Mouse (Mus musculus): ENCODE measurements around the gene Tubal3.
"Not testable (repeated sequence)": the region's sequence is repeated elsewhere in the genome, so short reads cannot be mapped to it uniquely, and the experiment has no call there.

The Tubal3 gene

DNA sequence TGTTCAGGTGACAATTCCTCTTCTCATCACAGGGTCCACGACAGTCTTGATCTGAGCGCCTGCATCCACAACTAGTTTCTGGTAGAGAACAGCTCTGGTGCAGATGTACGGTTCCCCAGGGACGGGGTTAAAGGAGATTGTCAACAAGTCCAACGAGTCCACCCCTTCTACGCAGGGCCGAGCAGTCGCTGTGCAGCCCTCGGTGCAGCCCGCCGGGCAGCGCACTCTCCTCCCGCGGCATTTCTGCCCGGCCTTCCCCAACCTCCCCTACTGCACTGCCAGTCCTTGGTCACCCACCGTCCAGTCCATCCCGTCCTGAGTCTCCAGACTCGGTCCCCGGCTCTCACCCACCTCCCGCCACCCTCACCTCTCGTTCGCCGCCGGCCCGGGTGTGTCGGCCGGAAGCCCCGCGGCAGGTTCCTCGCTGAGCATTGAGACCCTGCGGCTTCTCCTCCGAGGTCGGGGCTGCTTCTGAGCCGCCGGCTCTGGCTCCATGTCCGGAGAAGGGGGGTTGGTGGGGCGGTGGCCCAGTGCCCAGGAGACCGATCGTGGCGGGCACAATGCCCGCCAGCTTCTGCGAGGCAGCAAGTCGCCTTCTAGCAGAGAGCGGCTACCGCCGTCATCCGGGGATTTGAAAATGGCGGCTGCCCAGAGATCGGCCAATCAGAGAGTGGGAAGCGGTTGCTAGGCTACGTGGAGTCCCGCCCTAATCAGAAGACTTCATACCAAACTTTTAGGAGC lies at the start of gene Tubal3, which contains the start of gene Net1:
TSS of gene Tubal3 (plus strand) at position 704 of the 741 bp plus-strand sequence.
TSS of gene Net1 (minus strand) at position 650 of the 741 bp plus-strand sequence.
- DNase-seq, result peak; percentile 76 to 79

DNA sequence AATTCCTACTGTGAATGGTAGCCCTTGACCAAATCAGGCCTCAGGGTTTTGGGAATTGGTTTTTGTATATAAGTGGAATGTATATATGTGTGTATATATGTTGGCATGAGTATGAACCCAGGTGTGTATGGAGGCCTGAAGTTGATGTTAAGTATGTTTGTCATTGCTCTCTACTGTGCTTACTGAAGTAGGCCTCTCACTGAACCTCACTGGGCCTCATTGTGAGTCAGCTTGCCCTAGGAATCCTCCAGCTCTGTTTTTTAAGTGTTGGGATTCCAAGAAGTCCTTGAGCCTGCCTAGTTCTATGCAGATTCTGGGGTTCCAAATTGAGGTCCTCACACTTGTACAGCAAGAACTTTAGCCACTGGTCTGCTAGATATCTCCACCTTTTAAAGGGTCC lies 48.2 kb upstream of the Tubal3 start:
- no peak for DNase-seq

- no peak for DNase-seq
Observed at GRCm38 (mm10) chr13:3872832-3873231, 45.2 kb upstream of the Tubal3 start.

GRCm38 (mm10) chr13:3876448-3876847 lies 41.6 kb upstream of the Tubal3 start:
- no peak for DNase-seq

DNA sequence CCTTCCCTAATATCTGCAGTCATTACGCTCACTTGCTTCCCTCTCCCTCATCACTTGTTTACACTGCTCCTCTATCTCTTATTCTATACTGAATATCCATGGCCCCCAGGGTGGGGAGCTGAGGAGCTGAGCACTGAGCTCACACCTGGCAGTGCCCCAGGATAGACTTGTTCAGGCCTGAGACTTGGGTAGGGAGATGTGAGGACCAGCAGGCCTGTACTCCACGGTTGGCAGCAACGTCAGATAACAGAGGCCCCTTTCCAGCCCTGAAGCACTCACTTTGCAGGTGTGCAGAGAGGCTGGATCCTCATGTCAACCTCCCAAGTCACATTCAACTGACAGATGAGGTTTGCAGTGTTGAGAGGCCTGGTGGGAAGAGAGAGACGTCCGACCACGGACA lies 40.9 kb upstream of the Tubal3 start:
- no peak for DNase-seq

- DNase-seq, result no peak
Observed at GRCm38 (mm10) chr13:3877679-3878220, 40.3 kb upstream of the Tubal3 start.

GRCm38 (mm10) chr13:3886663-3887062 lies 31.4 kb upstream of the Tubal3 start:
- no peak for DNase-seq

- DNase-seq, result no peak
Observed at GRCm38 (mm10) chr13:3889111-3889510, 29.0 kb upstream of the Tubal3 start.

DNA sequence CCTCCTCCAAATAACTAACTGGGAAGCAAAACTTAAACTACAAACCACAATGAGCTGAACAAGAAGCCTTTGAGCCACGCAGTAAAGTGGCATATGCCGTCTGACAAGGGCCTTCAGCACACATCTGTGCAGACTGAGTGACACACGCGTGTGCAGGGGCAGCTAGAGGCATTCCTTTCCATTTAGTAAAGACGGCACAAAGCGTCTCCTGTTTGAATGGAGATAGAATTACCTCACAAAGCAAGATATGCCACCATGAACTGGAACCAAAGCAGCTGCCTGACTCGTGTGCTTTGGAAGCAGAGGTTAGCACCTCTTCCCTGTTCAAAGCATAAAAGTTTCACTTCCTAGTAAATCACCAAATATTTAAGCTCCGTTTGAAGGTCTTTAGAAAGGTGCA lies 28.0 kb upstream of the Tubal3 start:
- no peak for DNase-seq

GRCm38 (mm10) chr13:3891479-3892087 lies 26.5 kb upstream of the Tubal3 start:
- no peak for DNase-seq

- no peak for DNase-seq
Observed at GRCm38 (mm10) chr13:3892601-3893000, 25.5 kb upstream of the Tubal3 start.

DNA sequence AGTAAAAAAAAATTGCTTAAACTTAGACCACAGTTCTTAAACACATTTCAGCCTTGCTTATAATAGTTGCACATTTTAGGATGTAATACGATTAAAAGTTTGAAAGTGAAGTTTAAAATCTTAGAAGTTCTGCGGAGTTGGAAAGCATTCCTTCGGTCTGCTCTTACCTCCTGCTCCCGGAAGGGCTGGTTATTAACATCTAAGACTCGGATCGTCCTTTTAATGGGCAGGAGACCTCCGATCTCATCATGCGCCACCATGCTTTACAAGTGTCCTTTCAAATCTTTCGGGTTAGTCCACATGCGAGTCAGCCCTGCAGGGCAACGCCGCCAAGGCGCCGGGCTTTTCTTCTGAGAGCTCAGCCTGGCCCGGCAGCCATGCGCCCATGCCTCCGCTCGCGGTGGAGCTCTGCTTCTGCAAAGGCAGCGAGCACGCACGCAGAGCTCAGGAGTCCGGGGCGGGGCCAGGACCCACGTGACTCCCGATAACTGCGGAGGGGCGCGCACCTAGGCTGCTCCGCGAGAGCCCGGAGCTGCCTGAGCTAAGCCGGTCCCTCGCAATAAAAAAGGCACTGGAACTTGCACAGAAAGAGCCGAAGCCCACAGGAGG lies 24.8 kb upstream of the Tubal3 start:
- DNase-seq, result peak; percentile 86 to 89

DNA sequence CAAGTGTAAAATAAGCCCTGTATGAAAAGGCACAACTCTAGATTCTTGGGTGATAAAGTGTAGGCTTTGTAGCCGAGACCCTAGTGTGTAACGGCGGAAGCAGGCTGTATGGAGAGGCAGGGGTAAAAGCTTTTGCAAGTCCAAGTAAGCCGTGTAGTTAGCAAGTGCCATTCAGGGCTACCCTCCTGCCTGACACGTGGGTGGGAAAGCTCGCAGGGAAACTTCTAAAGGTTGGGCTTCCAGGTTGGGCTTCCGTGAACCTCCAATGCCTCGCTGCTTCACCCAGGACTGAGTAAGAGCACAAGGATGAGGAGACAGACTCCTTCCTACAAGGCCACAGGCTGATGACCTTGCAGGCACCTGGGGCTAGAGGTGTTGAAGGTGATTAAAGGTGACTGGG lies 23.5 kb upstream of the Tubal3 start:
- DNase-seq, result no peak

DNA sequence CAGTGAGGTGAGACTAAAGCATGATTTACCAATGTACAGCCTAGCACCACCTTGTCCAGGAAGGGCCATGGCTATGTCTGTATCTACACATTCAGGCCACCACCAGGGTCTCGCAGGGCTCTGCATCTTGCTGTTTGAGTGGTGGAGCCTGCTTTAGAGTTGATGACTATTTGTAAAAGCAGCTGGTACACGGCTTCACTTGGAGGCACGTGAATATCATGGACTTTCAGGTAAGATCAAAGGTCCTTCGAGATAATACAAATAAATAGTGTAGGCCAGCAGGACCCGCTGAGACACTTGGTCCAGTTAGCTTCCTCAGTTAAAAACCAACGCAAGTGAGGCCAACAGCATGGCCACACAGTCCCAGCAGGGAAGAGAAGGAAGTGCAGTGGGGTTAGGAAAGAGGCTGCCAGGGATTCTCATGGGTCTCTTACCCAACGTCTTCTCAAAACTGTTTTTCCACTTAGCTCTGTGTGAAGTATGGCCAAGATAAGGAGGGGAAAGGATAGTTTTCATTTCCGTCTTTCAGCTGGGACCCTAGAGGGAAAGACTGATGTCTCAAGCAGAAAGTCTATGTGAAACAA lies 22.6 kb upstream of the Tubal3 start:
- no peak for DNase-seq

DNA sequence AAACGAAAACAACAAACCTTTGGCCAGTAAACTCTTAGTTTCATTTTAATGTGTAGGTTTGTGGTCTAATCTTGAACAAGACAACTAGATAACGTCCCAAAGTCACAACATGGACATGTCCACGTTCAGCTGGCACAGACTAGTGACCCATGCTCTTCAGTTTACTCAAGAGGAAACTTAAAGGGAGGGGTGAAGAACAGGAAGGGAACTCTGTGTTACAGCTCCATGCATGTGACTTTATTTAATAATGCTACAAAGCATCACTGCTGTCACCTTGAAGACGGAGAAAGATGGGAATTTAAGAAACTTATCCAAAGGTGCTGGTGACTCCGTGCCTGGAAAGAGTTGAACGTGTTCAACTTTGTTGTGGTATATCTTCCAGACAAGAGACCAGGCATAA lies 22.0 kb upstream of the Tubal3 start:
- no peak for DNase-seq

- peak; percentile 22 to 40 for DNase-seq
Observed at GRCm38 (mm10) chr13:3896913-3897312, 21.2 kb upstream of the Tubal3 start.

GRCm38 (mm10) chr13:3898202-3898601 lies 19.9 kb upstream of the Tubal3 start:
- DNase-seq, result not testable (repeated sequence)

DNA sequence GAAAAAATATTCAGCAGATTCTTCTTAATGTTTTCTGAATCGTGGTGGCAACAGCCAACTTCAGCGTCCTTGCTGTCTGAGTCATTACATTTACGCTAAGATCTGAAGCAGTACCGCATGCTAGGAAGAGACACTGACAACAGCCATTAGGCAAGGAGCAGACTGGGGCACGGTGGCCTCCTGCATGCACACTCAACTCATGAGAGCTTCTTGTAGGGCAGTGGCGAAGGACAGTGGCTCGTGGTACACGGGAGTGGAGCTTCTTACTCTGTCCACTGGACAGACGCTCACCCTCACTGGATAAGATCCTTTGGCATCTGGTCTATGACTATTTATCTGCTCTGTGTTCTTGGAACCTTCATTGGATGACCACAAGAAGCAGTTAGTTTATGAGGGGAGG lies 18.8 kb upstream of the Tubal3 start:
- DNase-seq, result no peak

GRCm38 (mm10) chr13:3907151-3907696 lies 10.8 kb upstream of the Tubal3 start:
- no peak for DNase-seq

GRCm38 (mm10) chr13:3908262-3908661 lies 9.8 kb upstream of the Tubal3 start:
- no peak for DNase-seq

DNA sequence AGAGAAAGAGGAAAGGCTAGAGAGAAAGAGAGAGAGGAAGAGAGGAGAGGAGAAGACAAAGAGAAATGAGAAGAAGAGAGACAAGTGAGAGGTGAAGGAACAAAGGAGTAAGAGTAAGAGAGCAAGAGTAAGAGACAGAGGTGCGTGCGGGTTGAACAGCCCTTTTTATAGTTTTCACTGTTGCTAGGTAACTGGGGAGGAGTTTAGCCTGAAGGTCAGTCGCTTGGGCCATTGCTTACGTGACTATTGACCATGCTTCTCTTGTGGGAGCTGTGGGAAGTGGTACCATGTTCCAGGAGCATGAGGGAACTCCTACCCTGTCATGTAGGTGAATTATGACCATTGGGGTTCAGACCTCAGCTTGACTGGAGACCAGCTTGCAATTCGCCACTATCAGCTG lies 7.7 kb upstream of the Tubal3 start:
- no peak for DNase-seq

DNA sequence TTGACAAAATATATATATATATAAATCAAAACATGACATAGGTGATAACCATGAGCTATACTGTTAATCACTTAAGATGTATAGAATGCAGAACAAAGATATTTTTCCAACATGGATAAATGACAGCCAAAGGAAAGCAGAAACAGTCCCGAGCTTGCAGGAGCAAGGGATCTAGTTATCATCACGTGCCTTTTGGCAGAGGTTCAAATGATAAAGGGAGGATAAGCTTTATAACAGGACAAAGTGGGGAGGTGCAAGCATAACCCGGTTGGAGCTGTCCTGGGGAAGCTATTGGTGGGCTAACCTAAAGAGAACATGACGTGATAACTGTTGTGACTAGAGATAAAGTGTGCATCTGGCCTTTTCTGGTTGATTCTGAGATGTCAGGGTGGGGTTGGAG lies 4.6 kb upstream of the Tubal3 start:
- no peak for DNase-seq

- DNase-seq, result no peak
Observed at GRCm38 (mm10) chr13:3924483-3924882, 6.4 kb downstream of the Tubal3 start.
